Mouse (Mus musculus) CD8-positive naive resting alpha-beta T cell, adult 2 months (primary cell): Measurements from ENCODE around the gene Sdhaf3.
"Not testable (repeated sequence)": the region's sequence is repeated elsewhere in the genome, so short reads cannot be mapped to it uniquely, and the experiment has no call there.

Source experiments
- DNase-seq, 2 experiments: peaks; one replicate each; pipeline ENCODE4 v3.0.0; 2022; ENCODE audit warnings: low read depth in 2 of 2, low spot score in 2 of 2

The Sdhaf3 gene

GRCm38 (mm10) chr6:6955764-6956561, at the start of gene Sdhaf3:
TSS of gene Sdhaf3 (plus strand) at chr6:6956004.
- DNase-seq, result peak; percentile 94 to 96

GRCm38 (mm10) chr6:6909586-6909985, 46.2 kb upstream of the Sdhaf3 start:
- DNase-seq, result no peak

- no peak for DNase-seq
These were observed 41.5 kb upstream of the Sdhaf3 start for GRCm38 (mm10) chr6:6914304-6914703.

DNA sequence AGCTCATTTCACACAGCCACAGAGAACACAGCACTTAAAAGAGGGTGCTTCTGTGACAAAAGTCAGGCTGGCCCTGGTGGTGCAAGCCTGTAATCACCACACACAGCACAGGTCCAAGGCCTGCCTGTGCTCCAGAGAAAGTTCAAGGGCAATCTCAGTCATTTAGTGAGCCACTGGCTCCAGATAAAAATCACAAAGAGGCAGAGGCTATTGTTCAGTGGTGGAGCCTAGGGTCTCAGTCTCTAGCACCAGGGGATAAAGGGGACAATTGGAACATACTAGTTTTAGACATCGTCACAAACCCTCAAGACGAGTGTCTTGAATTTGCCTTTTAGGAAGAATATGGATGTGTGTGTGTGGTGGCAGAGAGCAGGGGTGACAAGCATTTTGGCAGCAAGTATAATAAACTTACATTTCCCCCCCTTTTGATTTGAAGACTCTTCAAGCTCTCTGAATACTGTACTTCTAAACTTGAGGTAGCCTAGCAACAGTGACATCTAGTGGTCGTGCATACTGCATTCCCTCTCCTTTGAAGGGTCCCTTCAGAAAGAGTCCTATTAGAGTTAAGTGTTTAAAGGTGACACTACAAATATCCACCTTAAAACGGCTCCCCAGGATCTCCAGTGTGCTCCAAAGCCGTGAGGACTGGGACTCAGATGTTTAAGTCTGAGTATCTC, 40.8 kb upstream of the Sdhaf3 start:
- no peak for DNase-seq

- DNase-seq, result no peak
These were observed 40.3 kb upstream of the Sdhaf3 start for GRCm38 (mm10) chr6:6915526-6915915.

GRCm38 (mm10) chr6:6917334-6917733, 38.5 kb upstream of the Sdhaf3 start:
- no peak for DNase-seq

GRCm38 (mm10) chr6:6925264-6925663, 30.5 kb upstream of the Sdhaf3 start:
- no peak for DNase-seq

- no peak for DNase-seq
These were observed 25.0 kb upstream of the Sdhaf3 start for GRCm38 (mm10) chr6:6930831-6931230.

- DNase-seq, result no peak
These were observed 24.3 kb upstream of the Sdhaf3 start for GRCm38 (mm10) chr6:6931507-6931906.

- DNase-seq, result no peak
These were observed 15.0 kb upstream of the Sdhaf3 start for GRCm38 (mm10) chr6:6940845-6941244.

DNA sequence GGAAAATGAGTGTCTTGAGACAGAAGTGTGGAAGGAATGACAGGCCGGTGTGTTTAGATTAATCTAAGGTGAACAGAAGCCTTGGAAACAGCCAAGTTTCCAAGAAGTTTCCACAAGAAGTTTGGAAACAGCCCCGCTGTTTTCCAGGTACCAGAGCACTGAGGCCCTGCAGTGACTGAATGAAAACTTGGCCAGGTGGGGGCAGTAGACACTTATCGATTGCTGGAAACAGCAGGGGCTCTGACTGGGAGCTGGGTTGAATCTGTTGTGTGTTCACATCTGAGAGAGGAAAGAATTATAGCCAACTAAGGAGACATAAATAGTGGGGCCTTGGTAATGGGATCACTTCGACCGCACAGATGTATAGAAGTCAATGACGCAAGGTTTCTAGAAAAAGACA, 13.0 kb upstream of the Sdhaf3 start:
- DNase-seq, result no peak

DNA sequence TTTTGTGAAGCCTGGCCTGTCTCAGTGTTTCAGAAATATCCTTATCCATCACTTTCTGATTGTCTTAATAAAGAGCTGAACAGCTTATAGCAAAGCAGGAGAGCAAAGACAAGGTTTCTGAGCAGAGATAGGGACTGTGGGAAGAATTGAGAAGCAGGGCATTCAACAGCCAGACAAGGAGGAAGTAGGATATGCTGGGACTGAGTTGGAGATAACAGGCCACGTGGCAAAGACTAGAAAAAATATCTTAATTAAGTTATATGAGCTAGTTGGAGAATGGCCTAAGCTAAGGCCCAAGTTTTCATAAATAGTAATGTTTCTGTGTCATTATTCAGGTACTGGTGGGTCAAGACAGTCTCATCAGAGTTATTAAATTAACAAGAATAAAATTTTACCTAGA, 8.2 kb upstream of the Sdhaf3 start:
- no peak for DNase-seq

DNA sequence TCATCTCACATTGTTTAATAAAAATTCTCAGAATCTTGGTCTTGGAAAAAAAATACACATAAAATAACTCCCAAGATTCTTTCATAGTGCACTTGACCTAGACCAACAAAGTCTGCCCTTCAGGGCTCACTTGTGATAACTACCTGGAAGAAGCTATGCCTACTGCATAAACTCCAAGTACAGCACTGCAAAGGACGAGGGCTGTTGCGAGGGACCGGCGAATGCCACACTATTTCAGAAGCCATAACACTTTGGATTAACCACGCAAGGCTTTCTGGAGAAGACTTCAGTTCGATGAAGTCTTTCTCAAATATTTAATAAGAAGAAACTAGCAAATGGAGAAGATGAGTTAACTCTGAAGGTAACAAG, 425 bp upstream of the Sdhaf3 start:
- no peak for DNase-seq

- DNase-seq, result not testable (repeated sequence)
These were observed 3.4 kb downstream of the Sdhaf3 start for GRCm38 (mm10) chr6:6959234-6959633.

DNA sequence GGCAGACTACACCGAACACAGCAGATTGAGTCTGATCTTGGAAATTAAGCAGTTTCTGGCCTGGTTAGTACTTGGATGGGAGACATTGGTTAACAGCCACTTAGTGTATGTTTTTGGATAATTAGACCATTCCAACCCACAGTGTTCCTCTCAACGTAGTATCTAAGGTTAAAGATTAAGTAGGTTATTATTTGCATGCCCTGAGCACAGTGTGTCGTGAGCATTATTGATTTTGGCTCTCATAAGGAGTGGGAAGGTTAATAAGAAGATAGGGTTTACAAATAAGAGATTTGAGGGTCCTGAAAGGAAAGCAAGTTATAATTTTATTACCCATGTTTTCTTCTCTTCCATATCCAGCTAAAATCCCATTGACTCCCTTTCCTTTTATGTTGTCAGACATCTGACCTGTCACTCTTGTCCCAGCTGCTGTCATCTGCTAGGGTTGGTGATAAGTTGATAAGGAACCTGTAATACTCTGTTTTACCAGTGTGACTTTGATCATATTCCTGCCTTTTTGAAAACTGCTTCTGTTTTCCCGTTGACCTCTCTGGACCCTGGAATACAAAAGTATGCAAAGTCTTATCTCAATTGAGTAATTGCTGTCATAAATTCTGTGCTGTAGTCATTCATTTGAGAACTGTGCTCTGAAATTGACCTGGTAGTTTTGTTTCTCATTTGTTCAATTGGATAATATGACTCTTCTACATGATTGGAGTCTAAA, 41.6 kb downstream of the Sdhaf3 start:
- DNase-seq, result no peak

- DNase-seq, result no peak
These were observed 42.2 kb downstream of the Sdhaf3 start for GRCm38 (mm10) chr6:6997956-6998355.

GRCm38 (mm10) chr6:6999015-6999414, 43.2 kb downstream of the Sdhaf3 start:
- DNase-seq, result no peak

DNA sequence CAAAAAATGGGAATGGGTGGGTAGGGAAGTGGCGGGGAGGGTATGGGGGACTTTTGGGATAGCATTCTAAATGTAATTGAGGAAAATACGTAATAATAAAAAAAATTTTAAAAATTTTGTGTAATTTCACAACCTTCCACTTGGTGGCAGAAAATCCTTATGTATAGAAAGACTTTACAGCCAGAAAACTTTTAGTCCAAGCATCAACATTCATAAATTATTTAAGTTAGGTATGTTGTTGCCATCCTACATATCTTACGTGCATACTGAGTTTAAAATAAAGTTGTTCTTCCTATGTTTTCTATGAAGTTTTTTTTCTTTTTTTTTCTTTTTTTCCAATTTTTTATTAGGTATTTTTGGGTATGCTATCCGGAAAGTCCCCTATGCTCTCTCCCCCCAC, 47.3 kb downstream of the Sdhaf3 start:
- DNase-seq, result no peak

GRCm38 (mm10) chr6:7004005-7004404, 48.2 kb downstream of the Sdhaf3 start:
- DNase-seq, result no peak

- DNase-seq, result no peak
These were observed 82.3 kb downstream of the Sdhaf3 start for GRCm38 (mm10) chr6:7038087-7038486.

DNA sequence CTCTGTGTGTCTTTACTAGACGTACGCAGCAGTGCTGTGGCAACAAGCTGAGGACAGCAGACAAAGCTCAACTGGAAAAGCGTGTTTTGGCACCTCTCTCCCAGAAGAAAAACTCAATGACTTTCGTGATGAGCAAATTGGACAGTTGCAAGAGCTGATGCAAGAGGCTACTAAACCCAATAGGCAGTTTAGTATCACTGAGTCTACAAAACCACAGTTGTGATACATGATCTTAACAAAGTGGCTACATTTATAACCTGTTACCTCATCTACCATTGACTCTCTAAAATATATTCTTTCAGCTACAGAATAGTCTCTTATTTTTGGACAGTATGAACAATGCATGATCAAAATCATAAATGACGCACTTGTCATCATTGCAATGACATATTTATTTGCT, 83.0 kb downstream of the Sdhaf3 start:
- DNase-seq, result no peak

DNA sequence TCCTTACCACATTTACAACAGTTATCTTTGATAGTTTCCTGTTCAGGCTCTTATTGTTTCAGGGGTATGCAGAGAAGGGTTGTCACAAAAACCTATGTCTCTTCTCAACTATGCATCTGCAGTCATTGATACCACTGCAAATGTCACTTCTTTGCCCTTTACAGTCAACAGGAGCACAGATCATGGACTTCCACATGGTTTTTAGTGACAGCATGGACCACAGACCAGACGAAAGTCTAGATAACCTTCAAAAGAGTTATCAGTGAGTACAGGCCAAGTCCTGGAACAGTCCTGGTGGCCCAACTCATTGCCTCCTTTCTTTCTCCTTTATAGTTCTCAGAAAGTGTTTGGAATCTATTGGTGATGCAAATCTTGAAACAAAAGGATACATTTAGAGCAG, 86.1 kb downstream of the Sdhaf3 start:
- DNase-seq, result no peak
